Mouse (Mus musculus) stomach, postnatal 0 days (tissue): Measurements from ENCODE around the gene Cd80. TPM values are rescaled to one million over a fixed set of nuclear protein-coding genes. Genes with fewer than 3 reads are reported as not detected.

Source experiments
- ATAC-seq: fragments of 200-750 bp; cut with Nextera tagmentation; 2 replicates; pipeline ENCODE4 v1.8.0; 2017; ENCODE audit not compliant: low FRiP score, low TSS enrichment
- DNase-seq: peaks from one replicate; pipeline ENCODE4 v3.0.0-alpha.2; 2016; ENCODE audit warnings: low spot score
- H3K27ac ChIP-seq: fragments of 300-500 bp; sonication (generic); replicated peaks from 2 replicates; pipeline ENCODE4 v1.5.1; 2014; ENCODE audit warnings: mild to moderate bottlenecking, control low read depth
- H3K27me3 ChIP-seq: fragments of 300-500 bp; sonication (generic); 2 replicates; pipeline ENCODE4 v1.6.1; 2014; ENCODE audit warnings: low read length; ENCODE audit not compliant: control insufficient read depth, insufficient read depth
- H3K36me3 ChIP-seq: fragments of 300-500 bp; sonication (generic); 2 replicates; pipeline ENCODE4 v1.6.1; 2014; ENCODE audit warnings: low read length, mixed read lengths; ENCODE audit not compliant: control insufficient read depth, insufficient read depth
- H3K4me1 ChIP-seq: fragments of 300-500 bp; sonication (generic); replicated peaks from 2 replicates; pipeline ENCODE4 v1.6.1; 2014; ENCODE audit warnings: antibody characterized with exemption; ENCODE audit not compliant: control insufficient read depth, insufficient read depth
- H3K4me2 ChIP-seq: fragments of 300-500 bp; sonication (generic); replicated peaks from 2 replicates; pipeline ENCODE4 v1.6.1; 2014; ENCODE audit warnings: low read depth, mild to moderate bottlenecking, control low read depth, moderate library complexity
- H3K4me3 ChIP-seq: fragments of 300-500 bp; sonication (generic); 2 replicates; pipeline ENCODE4 v1.5.1; 2014; ENCODE audit warnings: low read depth, low read length, control low read depth
- H3K9ac ChIP-seq: fragments of 300-500 bp; sonication (generic); 2 replicates; pipeline ENCODE4 v1.6.1; 2014; ENCODE audit warnings: mild to moderate bottlenecking, low read length, control low read depth, mixed read lengths
- H3K9me3 ChIP-seq: fragments of 300-500 bp; sonication (generic); 2 replicates; pipeline ENCODE4 v1.6.1; 2016; ENCODE audit warnings: low read length; ENCODE audit not compliant: control insufficient read depth
- CTCF ChIP-seq: IDR thresholded peaks from 2 replicates; pipeline ENCODE4 v1.5.1; 2016; ENCODE audit warnings: antibody characterized with exemption, low read depth, mild to moderate bottlenecking, moderate library complexity
- EP300 ChIP-seq: optimal IDR thresholded peaks from 2 replicates; pipeline ENCODE3; 2016; ENCODE audit warnings: antibody characterized with exemption
- WGBS: fragments of 180-500 bp; shearing (Covaris S2); extraction: QIAGEN DNeasy Blood & Tissue Kit; methylation state at CpG from one replicate; pipeline ENCODE4 v1.1.7; 2014; 5-methylcytosine and 5-hydroxymethylcytosine counted together
- polyA plus RNA-seq: library from polyadenylated mRNA; unstranded; fragments of >200 nt; fragmentation: Nextera tagmentation; extraction: Ambion mirVana; gene quantifications from 2 replicates; pipeline ENCODE4 v1.2.1, GENCODE M21; 2015

Cd80 gene
- polyA plus RNA-seq, 1 experiment from 2014 or later = 0.45 TPM

GRCm38 (mm10) chr16:38526264-38526663 is 70.9 kb downstream of the Cd80 start:
- Histone ChIP-seq H3K27me3 (no peaks in the 10 kb centered on the region), H3K4me3 (no peak overlapping the region), H3K9ac (no peak overlapping the region), H3K4me1 (no peaks in the 10 kb centered on the region), H3K27ac (no peak overlapping the region), H3K9me3 (no peaks in the 10 kb centered on the region), H3K4me2 (no peak overlapping the region), H3K36me3 (peaks cover 8% of the 10 kb centered on the region)
- DNase-seq (no peak), ATAC-seq (no peak)
- TF ChIP-seq CTCF (no peak), EP300 (no peak)
- 74% methylated on average over 6 of the region's 6 CpGs for WGBS

GRCm38 (mm10) chr16:38536544-38537146 is 81.3 kb downstream of the Cd80 start:
- Histone ChIP-seq H3K27me3 (no peaks in the 10 kb centered on the region), H3K4me2 (no peak overlapping the region), H3K9ac (no peak overlapping the region), H3K9me3 (no peaks in the 10 kb centered on the region), H3K27ac (no peak overlapping the region), H3K4me3 (no peak overlapping the region), H3K4me1 (no peaks in the 10 kb centered on the region), H3K36me3 (peaks cover 7% of the 10 kb centered on the region; the same call in 1 of the 2 replicates)
- WGBS = 36% methylated on average over 8 of the region's 8 CpGs
- DNase-seq (peak; percentile 84), ATAC-seq (peak; percentile 77)
- TF ChIP-seq EP300 (no peak), CTCF (peak; percentile 92)

GRCm38 (mm10) chr16:38538716-38539380 is 83.5 kb downstream of the Cd80 start:
- Histone ChIP-seq H3K27ac (no peak overlapping the region), H3K9me3 (no peaks in the 10 kb centered on the region), H3K9ac (no peak overlapping the region), H3K36me3 (peaks cover 10% of the 10 kb centered on the region; the same call in 1 of the 2 replicates), H3K4me1 (no peaks in the 10 kb centered on the region), H3K4me2 (no peak overlapping the region), H3K4me3 (no peak overlapping the region), H3K27me3 (no peaks in the 10 kb centered on the region)
- no peak for DNase-seq
- ATAC-seq = no peak
- TF ChIP-seq EP300 (no peak), CTCF (no peak)
- 85% methylated on average over 13 of the region's 13 CpGs for WGBS

Other genes starting within 250 kb of the Cd80 start
- 10.6 and 13.6 TPM in 2 replicates for gene Nr1i2, start 160.7 kb upstream of the Cd80 start, polyA plus RNA-seq
- gene Maats1, start 113.4 kb upstream of the Cd80 start, polyA plus RNA-seq = 0.27 and 0.44 TPM in 2 replicates
- gene Cox17, start 108.6 kb upstream of the Cd80 start, polyA plus RNA-seq = 301 and 327 TPM in 2 replicates
- gene Gm21987, start 108.5 kb upstream of the Cd80 start, polyA plus RNA-seq = not detected in 2 replicates
- 10.4 and 11.5 TPM in 2 replicates for gene Popdc2, start 93.4 kb upstream of the Cd80 start, polyA plus RNA-seq
- gene Pla1a, start 22.4 kb upstream of the Cd80 start, polyA plus RNA-seq = 0.11 and 0.34 TPM in 2 replicates
- 44.4 and 46.7 TPM in 2 replicates for gene Adprh, start 2.9 kb upstream of the Cd80 start, polyA plus RNA-seq
- gene Timmdc1, start 67.1 kb downstream of the Cd80 start, polyA plus RNA-seq = 14.6 and 15.5 TPM in 2 replicates
- 16.0 and 16.3 TPM in 2 replicates for gene Poglut1, start 94.7 kb downstream of the Cd80 start, polyA plus RNA-seq
- gene Tmem39a, start 103.1 kb downstream of the Cd80 start, polyA plus RNA-seq = 44.6 and 48.9 TPM in 2 replicates